Mouse (Mus musculus) C2C12 (cell line): ENCODE measurements at regions not wholly inside any gene's neighbourhood (a gene's known extent, or its start where the extent isn't known, plus 50 kb on each side); places are given as distances from the start of the nearest gene placed in this dataset.

ENCODE experiments used
- CTCF ChIP-seq: IDR thresholded peaks from one replicate; pipeline ENCODE4 v1.5.1; 2011; ENCODE audit not compliant: control insufficient read depth, insufficient read depth, insufficient read length
- FOSL1 ChIP-seq: IDR thresholded peaks from one replicate; pipeline ENCODE4 v1.8.0; 2011; ENCODE audit warnings: mild to moderate bottlenecking, low read length; ENCODE audit not compliant: poor library complexity, insufficient read depth, severe bottlenecking
- MYOG ChIP-seq: IDR thresholded peaks from one replicate; pipeline ENCODE4 v1.6.1; 2011; ENCODE audit not compliant: control insufficient read depth, insufficient read length; ENCODE audit errors: extremely low read depth

- TF ChIP-seq FOSL1 (no peak), CTCF (no peak), MYOG (no peak)
Observed at GRCm38 (mm10) chr8:87233805-87234331, 238.5 kb downstream of the Cbln1 start.
